Mouse (Mus musculus) forebrain, embryonic 11.5 days (tissue): ENCODE measurements at regions not wholly inside any gene's neighbourhood (a gene's known extent, or its start where the extent isn't known, plus 50 kb on each side); places are given as distances from the start of the nearest gene placed in this dataset.

Experiments
- ATAC-seq: fragments of 200-750 bp; cut with Nextera tagmentation; replicated peaks from 2 replicates; pipeline ENCODE4 v1.8.0; 2017; ENCODE audit warnings: moderate TSS enrichment; ENCODE audit not compliant: low FRiP score
- DNase-seq: peaks from one replicate; pipeline ENCODE4 v3.0.0-alpha.2; 2017; ENCODE audit warnings: low spot score
- H3K27ac ChIP-seq: fragments of 300-500 bp; sonication (generic); 2 replicates; pipeline ENCODE4 v1.5.1; 2014; ENCODE audit warnings: low read depth, low read length
- H3K27me3 ChIP-seq: fragments of 300-500 bp; sonication (generic); 2 replicates; pipeline ENCODE4 v1.6.1; 2014; ENCODE audit warnings: mild to moderate bottlenecking, low read length, mixed read lengths; ENCODE audit not compliant: control insufficient read depth, insufficient read depth
- H3K36me3 ChIP-seq: fragments of 300-500 bp; sonication (generic); 2 replicates; pipeline ENCODE4 v1.6.1; 2014; ENCODE audit warnings: mild to moderate bottlenecking, low read length, moderate library complexity, mixed read lengths; ENCODE audit not compliant: control insufficient read depth, insufficient read depth
- H3K4me1 ChIP-seq: fragments of 300-500 bp; sonication (generic); replicated peaks from 2 replicates; pipeline ENCODE4 v1.6.1; 2014; ENCODE audit warnings: low read length, mixed read lengths; ENCODE audit not compliant: control insufficient read depth, insufficient read depth
- H3K4me2 ChIP-seq: fragments of 300-500 bp; sonication (generic); 2 replicates; pipeline ENCODE4 v1.6.1; 2014; ENCODE audit warnings: low read depth, mild to moderate bottlenecking, low read length, moderate library complexity, mixed read lengths; ENCODE audit not compliant: severe bottlenecking
- H3K4me3 ChIP-seq: fragments of 300-500 bp; sonication (generic); 2 replicates; pipeline ENCODE4 v1.5.1; 2014; ENCODE audit warnings: low read depth, low read length
- H3K9ac ChIP-seq: fragments of 300-500 bp; sonication (generic); 2 replicates; pipeline ENCODE4 v1.6.1; 2014; ENCODE audit warnings: low read length
- H3K9me3 ChIP-seq: fragments of 300-500 bp; sonication (generic); 2 replicates; pipeline ENCODE4 v1.6.1; 2016; ENCODE audit warnings: low read length, mixed read lengths; ENCODE audit not compliant: control insufficient read depth
- WGBS: fragments of 180-500 bp; shearing (Covaris S2); extraction: QIAGEN DNeasy Blood & Tissue Kit; methylation state at CpG from one replicate; pipeline ENCODE4 v1.1.7; 2014; 5-methylcytosine and 5-hydroxymethylcytosine counted together

GRCm38 (mm10) chr5:128499033-128499432 lies 66.2 kb upstream of the Tmem132d start:
- Histone ChIP-seq H3K27me3 (no peaks in the 10 kb centered on the region), H3K4me3 (no peak overlapping the region), H3K9me3 (no peaks in the 10 kb centered on the region), H3K9ac (no peak overlapping the region), H3K4me2 (no peak overlapping the region), H3K27ac (no peak overlapping the region), H3K36me3 (no peaks in the 10 kb centered on the region), H3K4me1 (no peaks in the 10 kb centered on the region)
- WGBS: 58% methylated on average over 5 of the region's 5 CpGs
- DNase-seq (peak; percentile 59), ATAC-seq (no peak)

GRCm38 (mm10) chr5:128492541-128492940 lies 59.7 kb upstream of the Tmem132d start:
- WGBS: 94% methylated on average over 5 of the region's 5 CpGs
- Histone ChIP-seq H3K9me3 (no peaks in the 10 kb centered on the region), H3K4me1 (no peaks in the 10 kb centered on the region), H3K27me3 (no peaks in the 10 kb centered on the region), H3K9ac (no peak overlapping the region), H3K27ac (no peak overlapping the region), H3K4me2 (no peak overlapping the region), H3K36me3 (no peaks in the 10 kb centered on the region), H3K4me3 (no peak overlapping the region)
- no peak for DNase-seq
- ATAC-seq: no peak

- H3K36me3 ChIP-seq: no peaks in the 10 kb centered on the region
- no peak overlapping the region for H3K9ac ChIP-seq
- no peaks in the 10 kb centered on the region for H3K9me3 ChIP-seq
- H3K27ac ChIP-seq: no peak overlapping the region
- no peaks in the 10 kb centered on the region for H3K27me3 ChIP-seq
- ATAC-seq: no peak
- H3K4me2 ChIP-seq: no peak overlapping the region
- WGBS: 35% methylated on average over 9 of the region's 9 CpGs
- H3K4me3 ChIP-seq: no peak overlapping the region
- DNase-seq: peak; percentile 61
- no peaks in the 10 kb centered on the region for H3K4me1 ChIP-seq
These were observed 58.3 kb upstream of the Tmem132d start for GRCm38 (mm10) chr5:128491155-128491554.

DNA sequence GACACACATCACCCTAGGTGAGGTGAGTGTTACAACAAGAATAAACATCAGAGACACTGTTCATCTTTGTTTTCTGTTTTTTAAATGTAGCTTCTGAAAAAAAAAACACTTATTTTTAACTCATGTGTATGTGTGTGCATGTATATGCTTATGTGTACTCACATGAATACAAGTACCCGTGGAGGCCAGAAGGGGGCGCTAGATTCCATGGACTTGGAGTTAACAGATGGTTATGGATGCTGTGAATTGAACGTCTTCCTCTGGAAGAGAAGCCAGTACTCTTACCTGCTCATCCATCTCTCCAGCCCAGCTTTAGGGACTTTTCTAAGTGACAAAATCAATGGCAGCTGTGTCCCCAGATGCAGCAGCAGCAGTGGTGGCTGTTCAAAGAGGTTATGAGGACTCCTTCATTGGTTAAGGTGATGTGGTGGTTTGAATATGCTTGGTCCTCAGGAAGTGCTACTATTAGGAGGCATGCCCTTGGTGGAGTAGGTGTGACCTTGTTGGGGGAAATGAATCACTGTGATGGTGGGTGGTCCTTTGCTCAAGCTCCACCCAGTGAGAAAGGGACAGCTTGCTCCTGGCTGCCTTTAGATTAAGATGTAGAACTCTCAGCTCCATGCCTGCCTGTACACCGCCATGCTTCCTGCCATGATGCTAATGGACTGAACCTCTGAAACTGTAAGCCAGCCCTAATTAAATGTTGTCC lies 56.1 kb upstream of the Tmem132d start:
- no peaks in the 10 kb centered on the region for H3K4me1 ChIP-seq
- no peak overlapping the region for H3K27ac ChIP-seq
- ATAC-seq (no peak), DNase-seq (no peak)
- H3K9me3 ChIP-seq: no peaks in the 10 kb centered on the region
- H3K4me2 ChIP-seq: no peak overlapping the region
- no peaks in the 10 kb centered on the region for H3K36me3 ChIP-seq
- no peaks in the 10 kb centered on the region for H3K27me3 ChIP-seq
- no peak overlapping the region for H3K4me3 ChIP-seq
- no peak overlapping the region for H3K9ac ChIP-seq
- WGBS: 82% methylated on average over 4 of the region's 4 CpGs

DNA sequence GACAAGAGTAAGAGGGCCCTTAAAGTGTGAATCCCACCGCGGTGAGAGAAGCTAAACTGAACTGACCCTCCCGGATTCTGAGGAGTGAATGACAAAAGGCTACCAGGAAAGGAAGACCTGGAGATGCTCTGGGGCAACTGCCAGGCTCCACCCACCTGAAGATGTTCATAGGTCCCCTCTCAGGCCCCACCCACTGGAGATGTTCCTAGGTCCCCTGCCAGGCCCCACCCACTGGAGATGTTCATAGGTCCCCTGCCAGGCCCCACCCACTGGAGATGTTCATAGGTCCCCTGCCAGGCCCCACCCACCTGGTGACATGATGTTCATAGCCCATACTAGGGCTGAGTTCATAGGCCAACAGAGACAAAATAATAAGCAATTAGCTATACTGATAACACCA lies 54.5 kb upstream of the Tmem132d start:
- 74% methylated on average over 3 of the region's 3 CpGs for whole genome bisulfite sequencing
- Histone ChIP-seq H3K4me3 (no peak overlapping the region), H3K9ac (no peak overlapping the region), H3K4me2 (no peak overlapping the region), H3K9me3 (no peaks in the 10 kb centered on the region), H3K27ac (no peak overlapping the region), H3K27me3 (no peaks in the 10 kb centered on the region), H3K4me1 (peaks cover 6% of the 10 kb centered on the region), H3K36me3 (no peaks in the 10 kb centered on the region)
- no peak for DNase-seq
- no peak for ATAC-seq

DNA sequence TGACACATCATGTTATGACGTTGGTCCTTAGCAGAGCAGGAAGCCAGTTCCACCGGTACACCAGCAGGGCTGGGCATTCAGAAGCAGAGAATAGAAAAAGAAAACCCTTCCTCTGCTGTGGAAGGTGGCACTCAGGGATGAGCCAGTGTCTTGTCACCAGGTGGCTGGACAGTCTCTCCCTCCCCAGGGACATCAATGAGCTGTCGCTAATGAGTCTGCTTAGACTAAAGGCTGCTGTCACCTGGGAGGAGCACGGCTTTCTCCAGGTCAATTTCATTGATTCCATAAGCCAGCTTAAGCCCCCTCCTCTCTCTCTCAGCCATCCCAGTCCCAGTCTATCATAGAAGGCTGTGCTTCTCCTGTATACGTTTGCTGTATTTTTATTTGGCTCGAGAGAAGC lies 51.2 kb upstream of the Tmem132d start:
- WGBS: 29% methylated on average over 6 of the region's 6 CpGs
- ATAC-seq (no peak), DNase-seq (no peak)
- no peaks in the 10 kb centered on the region for H3K9me3 ChIP-seq
- no peak overlapping the region for H3K27ac ChIP-seq
- H3K9ac ChIP-seq: no peak overlapping the region
- no peak overlapping the region for H3K4me2 ChIP-seq
- H3K4me1 ChIP-seq: peaks cover 6% of the 10 kb centered on the region
- no peaks in the 10 kb centered on the region for H3K36me3 ChIP-seq
- H3K27me3 ChIP-seq: peaks cover 4% of the 10 kb centered on the region; the same call in 1 of the 2 replicates
- H3K4me3 ChIP-seq: no peak overlapping the region

DNA sequence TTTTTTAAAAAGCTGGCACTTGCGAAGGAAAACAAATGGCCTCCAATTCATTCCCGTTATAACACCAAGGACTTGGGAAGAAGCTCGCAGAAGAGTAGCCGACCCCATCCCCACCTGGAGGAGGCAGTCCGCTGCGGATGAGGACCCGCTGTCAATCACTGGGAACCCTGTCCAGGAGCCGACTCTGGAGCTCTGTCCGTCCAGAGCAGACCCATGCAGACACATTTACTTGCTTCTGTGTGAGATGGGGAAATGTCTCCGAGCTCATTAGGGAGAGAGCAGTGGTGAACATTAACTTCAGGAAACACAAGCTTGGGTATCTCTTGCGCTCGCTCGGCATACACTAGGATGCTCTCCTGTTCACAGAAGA lies 50.5 kb upstream of the Tmem132d start:
- Histone ChIP-seq H3K4me2 (peak overlapping the region; percentile 50), H3K27me3 (peaks cover 4% of the 10 kb centered on the region; the same call in 1 of the 2 replicates), H3K36me3 (no peaks in the 10 kb centered on the region), H3K4me3 (peak overlapping the region; percentile 18; the same call in 1 of the 2 replicates), H3K4me1 (peaks cover 6% of the 10 kb centered on the region), H3K9me3 (no peaks in the 10 kb centered on the region), H3K9ac (no peak overlapping the region), H3K27ac (0 out of 2 replicates have a peak overlapping the region, but pooled peaks have one; percentile 3)
- WGBS: 3% methylated on average over 13 of the region's 13 CpGs
- ATAC-seq: peak; percentile 44
- peak; percentile 61 for DNase-seq

- DNase-seq: peak; percentile 63
- Histone ChIP-seq H3K27me3 (peaks cover 4% of the 10 kb centered on the region; the same call in 1 of the 2 replicates), H3K9ac (peak overlapping the region; percentile 33), H3K27ac (0 out of 2 replicates have a peak overlapping the region, but pooled peaks have one; percentile 15), H3K9me3 (no peaks in the 10 kb centered on the region), H3K4me2 (peak overlapping the region; percentile 50), H3K4me3 (peak overlapping the region; percentile 18), H3K4me1 (peaks cover 6% of the 10 kb centered on the region), H3K36me3 (no peaks in the 10 kb centered on the region)
- WGBS: 3% methylated on average over 20 of the region's 20 CpGs
- peak; percentile 69 for ATAC-seq
These were observed 50.0 kb upstream of the Tmem132d start for GRCm38 (mm10) chr5:128482617-128483440.
